Mouse (Mus musculus): ENCODE measurements around the gene Ypel3. TPM values are rescaled to one million over a fixed set of nuclear protein-coding genes. Genes with fewer than 3 reads are reported as not detected.
A peak's percentile ranks its signal among the peaks of the same experiment; 100 is the strongest.

The Ypel3 gene
- total RNA-seq, 1 experiment from 2014 or later = 42.7 TPM

GRCm38 (mm10) chr7:126806956-126807355 lies 30.2 kb downstream of the Ypel3 start:
- no peak for ATAC-seq (replicated peaks; ENCODE audit: low read depth, poor library complexity, severe bottlenecking)

- no peak for ATAC-seq (replicated peaks; ENCODE audit: low read depth, poor library complexity, severe bottlenecking)
Observed at GRCm38 (mm10) chr7:126807405-126807804, 30.6 kb downstream of the Ypel3 start.

- ATAC-seq (replicated peaks; ENCODE audit: low read depth, poor library complexity, severe bottlenecking) = peak; percentile 92
Observed at GRCm38 (mm10) chr7:126808703-126809455, 32.1 kb downstream of the Ypel3 start.

- no peak for ATAC-seq (replicated peaks; ENCODE audit: low read depth, poor library complexity, severe bottlenecking)
Observed at GRCm38 (mm10) chr7:126809723-126810369, 33.1 kb downstream of the Ypel3 start.

GRCm38 (mm10) chr7:126815726-126816222 lies 39.0 kb downstream of the Ypel3 start:
- ATAC-seq (replicated peaks; ENCODE audit: low read depth, poor library complexity, severe bottlenecking) = no peak

GRCm38 (mm10) chr7:126816494-126816893 lies 39.7 kb downstream of the Ypel3 start:
- no peak for ATAC-seq (replicated peaks; ENCODE audit: low read depth, poor library complexity, severe bottlenecking)

- ATAC-seq (replicated peaks; ENCODE audit: low read depth, poor library complexity, severe bottlenecking) = no peak
Observed at GRCm38 (mm10) chr7:126817595-126817994, 40.8 kb downstream of the Ypel3 start.

GRCm38 (mm10) chr7:126818818-126819217 lies 42.1 kb downstream of the Ypel3 start:
- no peak for ATAC-seq (replicated peaks; ENCODE audit: low read depth, poor library complexity, severe bottlenecking)

GRCm38 (mm10) chr7:126821835-126822511 lies 45.2 kb downstream of the Ypel3 start:
- ATAC-seq (replicated peaks; ENCODE audit: low read depth, poor library complexity, severe bottlenecking) = peak; percentile 85

- no peak for ATAC-seq (replicated peaks; ENCODE audit: low read depth, poor library complexity, severe bottlenecking)
Observed at GRCm38 (mm10) chr7:126822741-126823140, 46.0 kb downstream of the Ypel3 start.

GRCm38 (mm10) chr7:126823202-126823711 lies 46.5 kb downstream of the Ypel3 start:
- no peak for ATAC-seq (replicated peaks; ENCODE audit: low read depth, poor library complexity, severe bottlenecking)

GRCm38 (mm10) chr7:126823940-126824339 lies 47.2 kb downstream of the Ypel3 start:
- no peak for ATAC-seq (replicated peaks; ENCODE audit: low read depth, poor library complexity, severe bottlenecking)

GRCm38 (mm10) chr7:126825403-126825802 lies 48.6 kb downstream of the Ypel3 start:
- peak; percentile 48; the same call in 1 of the 2 replicates for ATAC-seq (replicated peaks; ENCODE audit: low read depth, poor library complexity, severe bottlenecking)

- ATAC-seq (replicated peaks; ENCODE audit: low read depth, poor library complexity, severe bottlenecking) = no peak
Observed at GRCm38 (mm10) chr7:126825952-126826351, 49.2 kb downstream of the Ypel3 start.

Other genes starting within 250 kb of the Ypel3 start
- 231 and 257 TPM in 2 replicates for gene Eif3c, start 210.5 kb upstream of the Ypel3 start, total RNA-seq (2017)
- 5.7 and 6.5 TPM in 2 replicates for gene Apobr, start 192.0 kb upstream of the Ypel3 start, total RNA-seq (2017)
- 18.1 and 21.2 TPM in 2 replicates for gene Cln3, start 191.1 kb upstream of the Ypel3 start, total RNA-seq (2017)
- 0.23 TPM in 1 of 2 replicates, not detected in the other for gene Il27, start 182.0 kb upstream of the Ypel3 start, total RNA-seq (2017)
- gene Nupr1, start 146.1 kb upstream of the Ypel3 start, total RNA-seq (2017) = 2.5 and 2.8 TPM in 2 replicates
- gene Sgf29, start 127.6 kb upstream of the Ypel3 start, total RNA-seq (2017) = 40.8 and 51.8 TPM in 2 replicates
- gene Sult1a1, start 100.5 kb upstream of the Ypel3 start, total RNA-seq (2017) = 0.37 TPM in 1 of 2 replicates, not detected in the other
- gene Bola2, start 81.6 kb upstream of the Ypel3 start, total RNA-seq (2017) = 119 and 144 TPM in 2 replicates
- gene Slx1b, start 81.2 kb upstream of the Ypel3 start, total RNA-seq (2017) = 3.4 and 6.0 TPM in 2 replicates
- gene Coro1a, start 69.2 kb upstream of the Ypel3 start, total RNA-seq (2017) = 301 and 302 TPM in 2 replicates
- gene Mapk3, start 17.4 kb upstream of the Ypel3 start, total RNA-seq (2017) = 23.0 and 28.2 TPM in 2 replicates
- 2.3 and 5.1 TPM in 2 replicates for gene Gdpd3, start 10.6 kb upstream of the Ypel3 start, total RNA-seq (2017)
- not detected in 2 replicates for gene Tbx6, start 4.5 kb downstream of the Ypel3 start, total RNA-seq (2017)
- 120 and 125 TPM in 2 replicates for gene Ppp4c, start 15.5 kb downstream of the Ypel3 start, total RNA-seq (2017)
- gene Fam57b, start 20.7 kb downstream of the Ypel3 start, total RNA-seq (2017) = not detected in 2 replicates
- gene 4930451I11Rik, start 54.7 kb downstream of the Ypel3 start, total RNA-seq (2017) = not detected in 2 replicates
- not detected in 2 replicates for gene Doc2a, start 70.5 kb downstream of the Ypel3 start, total RNA-seq (2017)
- 283 and 331 TPM in 2 replicates for gene Hirip3, start 85.0 kb downstream of the Ypel3 start, total RNA-seq (2017)
- 33.4 and 43.2 TPM in 2 replicates for gene Ino80e, start 85.4 kb downstream of the Ypel3 start, total RNA-seq (2017)
- gene Taok2, start 107.7 kb downstream of the Ypel3 start, total RNA-seq (2017) = 32.2 and 42.2 TPM in 2 replicates
- 21.1 and 31.9 TPM in 2 replicates for gene Tmem219, start 146.0 kb downstream of the Ypel3 start, total RNA-seq (2017)
- gene Kctd13, start 151.9 kb downstream of the Ypel3 start, total RNA-seq (2017) = 9.6 and 13.2 TPM in 2 replicates
- not detected in 2 replicates for gene Asphd1, start 172.6 kb downstream of the Ypel3 start, total RNA-seq (2017)
- 0.14 and 1.9 TPM in 2 replicates for gene Sez6l2, start 173.6 kb downstream of the Ypel3 start, total RNA-seq (2017)
- gene Cdipt, start 199.0 kb downstream of the Ypel3 start, total RNA-seq (2017) = 33.7 and 60.5 TPM in 2 replicates
- 1.0 and 2.3 TPM in 2 replicates for gene Cdiptos, start 199.1 kb downstream of the Ypel3 start, total RNA-seq (2017)
- gene Mvp, start 237.7 kb downstream of the Ypel3 start, total RNA-seq (2017) = 19.3 and 21.8 TPM in 2 replicates
- not detected in 2 replicates for gene Pagr1b, start 239.5 kb downstream of the Ypel3 start, total RNA-seq (2017)
- 36.7 TPM in 1 of 2 replicates, not detected in the other for gene Pagr1a, start 240.4 kb downstream of the Ypel3 start, total RNA-seq (2017)
- 30.9 and 33.1 TPM in 2 replicates for gene Gm42742, start 244.1 kb downstream of the Ypel3 start, total RNA-seq (2017)
- 1.3 TPM in 1 of 2 replicates, not detected in the other for gene Prrt2, start 244.3 kb downstream of the Ypel3 start, total RNA-seq (2017)

Measured in common myeloid progenitor, adult 5-6 weeks (primary cell).